Mouse (Mus musculus): ENCODE measurements at regions not wholly inside any gene's neighbourhood (a gene's known extent, or its start where the extent isn't known, plus 50 kb on each side); places are given as distances from the start of the nearest gene placed in this dataset.

DNA sequence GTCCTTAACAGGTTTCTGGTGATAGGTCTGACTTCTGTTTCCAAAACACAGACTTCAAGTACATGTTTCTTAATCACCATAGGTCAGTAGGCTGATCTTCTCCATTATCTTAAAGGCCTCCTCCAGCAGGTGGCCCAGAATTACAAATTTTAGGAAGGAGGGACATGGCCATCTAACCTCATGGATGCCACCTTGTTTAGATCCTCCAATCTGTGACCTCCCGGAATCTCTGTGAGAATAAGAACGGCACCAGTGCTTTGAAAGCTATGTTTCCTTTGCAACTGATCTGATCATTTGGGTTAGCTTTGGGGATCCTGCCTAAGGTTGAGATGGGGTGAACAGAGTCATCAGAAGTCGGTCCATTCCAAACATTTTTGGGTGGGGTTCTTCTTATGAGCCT, 209.4 kb upstream of the Btbd3 start:
- Histone ChIP-seq H3K27ac (ENCODE audit: insufficient read depth, low read length) (no peak overlapping the region), H3K36me3 (ENCODE audit: control insufficient read depth, insufficient read depth, low read length, poor library complexity, severe bottlenecking) (no peaks in the 10 kb centered on the region), H3K9me3 (replicated peaks; ENCODE audit: control insufficient read depth, insufficient read depth, low read length, poor library complexity, severe bottlenecking) (no peaks in the 10 kb centered on the region), H3K4me1 (ENCODE audit: control insufficient read depth, insufficient read depth, low read length) (no peaks in the 10 kb centered on the region), H3K4me3 (ENCODE audit: low read depth, low read length) (no peak overlapping the region), H3K27me3 (ENCODE audit: control insufficient read depth, insufficient read depth, low read length, poor library complexity, severe bottlenecking) (no peaks in the 10 kb centered on the region; the same call in 1 of the 2 replicates), H3K9ac (ENCODE audit: low read depth, poor library complexity, severe bottlenecking) (no peak overlapping the region)
- TF ChIP-seq CTCF (IDR thresholded peaks at IDR 0.05; ENCODE audit: low read depth, low read length), result no peak
- TF ChIP-seq EP300 (IDR thresholded peaks at IDR 0.05; ENCODE audit: insufficient read depth, low read depth, low read length), result no peak
- TF ChIP-seq POLR2A (IDR thresholded peaks at IDR 0.05; ENCODE audit: insufficient read depth, low read length), result no peak

DNA sequence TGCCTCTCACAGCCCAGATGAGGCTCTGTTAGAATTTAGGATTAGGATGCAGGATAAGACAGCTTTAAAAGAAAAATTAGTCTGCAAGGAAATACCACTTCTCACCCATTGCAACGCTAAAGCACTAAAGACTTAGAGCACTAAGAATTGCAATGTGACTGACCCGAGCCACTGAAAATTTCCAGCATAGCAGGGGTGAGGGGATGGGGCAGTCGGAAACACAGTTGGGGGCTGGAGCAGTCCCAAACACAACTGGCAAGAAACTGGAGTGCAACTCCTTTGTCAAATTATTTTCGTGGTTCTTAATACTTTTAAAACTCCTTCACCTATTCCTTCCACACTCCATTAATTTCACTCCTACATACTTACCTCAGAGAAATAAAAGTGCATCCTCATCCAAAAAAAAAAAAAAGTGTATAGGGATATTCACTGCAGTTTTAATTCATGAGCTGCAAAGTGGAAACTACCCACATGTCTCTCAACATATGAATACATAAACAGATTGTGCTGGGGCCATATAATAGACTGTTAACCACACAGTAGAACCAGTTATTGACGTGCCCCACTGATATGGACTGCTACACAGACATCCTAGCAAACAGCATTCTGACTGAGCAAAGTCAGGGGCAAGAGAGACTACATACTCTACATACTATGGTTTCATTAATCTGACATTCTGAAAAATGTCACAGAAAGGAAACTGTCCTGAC, 210.3 kb upstream of the Btbd3 start:
- Histone ChIP-seq H3K9me3 (replicated peaks; ENCODE audit: control insufficient read depth, insufficient read depth, low read length, poor library complexity, severe bottlenecking) (no peaks in the 10 kb centered on the region), H3K27me3 (ENCODE audit: control insufficient read depth, insufficient read depth, low read length, poor library complexity, severe bottlenecking) (no peaks in the 10 kb centered on the region; the same call in 1 of the 2 replicates), H3K36me3 (ENCODE audit: control insufficient read depth, insufficient read depth, low read length, poor library complexity, severe bottlenecking) (no peaks in the 10 kb centered on the region), H3K27ac (ENCODE audit: insufficient read depth, low read length) (no peak overlapping the region), H3K9ac (ENCODE audit: low read depth, poor library complexity, severe bottlenecking) (no peak overlapping the region), H3K4me3 (ENCODE audit: low read depth, low read length) (no peak overlapping the region), H3K4me1 (ENCODE audit: control insufficient read depth, insufficient read depth, low read length) (no peaks in the 10 kb centered on the region)
- TF ChIP-seq CTCF (IDR thresholded peaks at IDR 0.05; ENCODE audit: low read depth, low read length) (no peak), EP300 (IDR thresholded peaks at IDR 0.05; ENCODE audit: insufficient read depth, low read depth, low read length) (no peak), POLR2A (IDR thresholded peaks at IDR 0.05; ENCODE audit: insufficient read depth, low read length) (no peak)

DNA sequence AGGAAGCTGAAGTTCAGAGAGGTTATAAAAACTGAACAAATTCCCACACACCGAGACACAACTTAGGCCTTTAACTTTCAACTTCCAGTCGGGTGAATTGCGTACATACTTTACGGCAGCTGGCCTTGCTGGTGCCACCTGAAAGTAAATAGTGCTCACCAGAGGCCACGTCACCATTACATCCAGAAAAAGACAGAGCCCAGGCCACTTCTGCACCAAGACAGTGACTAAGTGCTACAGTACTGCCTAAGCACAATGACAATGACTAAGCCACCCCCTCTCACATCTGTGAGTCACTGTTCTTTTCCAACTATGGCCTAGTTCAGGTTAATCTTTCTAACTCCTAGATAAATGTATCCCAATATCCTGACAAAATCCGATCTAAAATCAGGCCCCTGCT, 215.7 kb upstream of the Btbd3 start:
- Histone ChIP-seq H3K9me3 (replicated peaks; ENCODE audit: control insufficient read depth, insufficient read depth, low read length, poor library complexity, severe bottlenecking) (peaks cover 5% of the 10 kb centered on the region), H3K27me3 (ENCODE audit: control insufficient read depth, insufficient read depth, low read length, poor library complexity, severe bottlenecking) (no peaks in the 10 kb centered on the region), H3K9ac (ENCODE audit: low read depth, poor library complexity, severe bottlenecking) (no peak overlapping the region), H3K4me3 (ENCODE audit: low read depth, low read length) (no peak overlapping the region), H3K4me1 (ENCODE audit: control insufficient read depth, insufficient read depth, low read length) (no peaks in the 10 kb centered on the region), H3K36me3 (ENCODE audit: control insufficient read depth, insufficient read depth, low read length, poor library complexity, severe bottlenecking) (no peaks in the 10 kb centered on the region), H3K27ac (ENCODE audit: insufficient read depth, low read length) (no peak overlapping the region)
- TF ChIP-seq EP300 (IDR thresholded peaks at IDR 0.05; ENCODE audit: insufficient read depth, low read depth, low read length) (no peak), POLR2A (IDR thresholded peaks at IDR 0.05; ENCODE audit: insufficient read depth, low read length) (no peak), CTCF (IDR thresholded peaks at IDR 0.05; ENCODE audit: low read depth, low read length) (no peak)

DNA sequence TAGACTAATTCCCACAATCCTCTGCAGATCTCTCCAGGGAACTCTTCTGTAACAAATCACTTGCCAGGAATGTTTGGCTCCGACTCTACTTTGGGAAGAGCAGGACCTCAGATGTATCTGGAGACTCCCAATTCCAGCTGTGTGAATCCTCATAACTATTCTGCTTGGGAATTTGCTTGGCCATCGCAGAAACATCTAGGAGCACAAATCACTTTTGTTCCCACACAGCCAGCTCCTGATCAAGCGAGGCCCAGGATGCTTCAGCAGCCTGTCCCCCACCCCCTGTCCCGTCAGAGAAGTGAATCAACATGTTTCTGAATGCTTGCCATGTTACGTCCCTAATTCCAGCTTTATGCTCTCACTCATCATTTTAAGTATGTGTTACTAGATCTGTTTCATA, 216.1 kb upstream of the Btbd3 start:
- no peak overlapping the region for H3K27ac ChIP-seq (ENCODE audit: insufficient read depth, low read length)
- H3K4me1 ChIP-seq (ENCODE audit: control insufficient read depth, insufficient read depth, low read length), result no peaks in the 10 kb centered on the region
- H3K9ac ChIP-seq (ENCODE audit: low read depth, poor library complexity, severe bottlenecking), result no peak overlapping the region
- H3K4me3 ChIP-seq (ENCODE audit: low read depth, low read length), result no peak overlapping the region
- peaks cover 5% of the 10 kb centered on the region for H3K9me3 ChIP-seq (replicated peaks; ENCODE audit: control insufficient read depth, insufficient read depth, low read length, poor library complexity, severe bottlenecking)
- no peaks in the 10 kb centered on the region for H3K36me3 ChIP-seq (ENCODE audit: control insufficient read depth, insufficient read depth, low read length, poor library complexity, severe bottlenecking)
- no peaks in the 10 kb centered on the region for H3K27me3 ChIP-seq (ENCODE audit: control insufficient read depth, insufficient read depth, low read length, poor library complexity, severe bottlenecking)
- TF ChIP-seq CTCF (IDR thresholded peaks at IDR 0.05; ENCODE audit: low read depth, low read length) (no peak), EP300 (IDR thresholded peaks at IDR 0.05; ENCODE audit: insufficient read depth, low read depth, low read length) (no peak), POLR2A (IDR thresholded peaks at IDR 0.05; ENCODE audit: insufficient read depth, low read length) (no peak)

DNA sequence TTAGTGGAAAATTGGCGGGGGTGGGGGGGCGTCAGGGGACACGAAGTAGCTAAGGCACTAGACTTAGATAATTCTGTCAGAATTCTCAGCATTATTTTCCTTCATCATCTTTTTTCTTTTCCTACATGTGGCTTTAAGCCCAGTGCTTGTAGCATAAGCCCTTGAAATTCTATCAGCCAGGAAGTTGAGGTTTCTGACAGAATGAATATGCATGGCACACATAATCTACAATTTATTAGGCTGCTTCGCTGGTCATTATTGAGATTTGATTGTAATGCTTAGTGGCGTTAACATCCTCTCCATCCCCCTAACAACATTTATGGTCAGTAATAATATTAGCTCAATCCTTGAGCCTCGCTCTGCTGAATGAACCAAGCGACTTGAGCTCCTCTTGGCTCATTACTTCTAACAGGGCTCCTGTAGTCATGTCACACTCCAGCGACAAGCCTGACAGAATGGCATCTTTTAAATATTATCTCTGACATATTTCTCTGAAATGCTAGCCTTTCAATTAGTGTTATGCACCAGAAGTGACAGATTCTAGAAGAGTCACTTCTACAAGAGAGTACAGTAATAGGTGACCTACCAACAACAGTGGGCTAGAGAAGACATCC, 222.1 kb upstream of the Btbd3 start:
- H3K27ac ChIP-seq (ENCODE audit: insufficient read depth, low read length), result no peak overlapping the region
- no peaks in the 10 kb centered on the region for H3K36me3 ChIP-seq (ENCODE audit: control insufficient read depth, insufficient read depth, low read length, poor library complexity, severe bottlenecking)

More for the DNA sequence above, 222.1 kb upstream of the Btbd3 start:
- H3K9ac ChIP-seq (ENCODE audit: low read depth, poor library complexity, severe bottlenecking), result no peak overlapping the region
- H3K4me1 ChIP-seq (ENCODE audit: control insufficient read depth, insufficient read depth, low read length), result no peaks in the 10 kb centered on the region
- TF ChIP-seq POLR2A (IDR thresholded peaks at IDR 0.05; ENCODE audit: insufficient read depth, low read length), result no peak
- no peak for TF ChIP-seq CTCF (IDR thresholded peaks at IDR 0.05; ENCODE audit: low read depth, low read length)
- TF ChIP-seq EP300 (IDR thresholded peaks at IDR 0.05; ENCODE audit: insufficient read depth, low read depth, low read length), result no peak
- H3K4me3 ChIP-seq (ENCODE audit: low read depth, low read length), result no peak overlapping the region
- peaks cover 4% of the 10 kb centered on the region; the same call in 1 of the 2 replicates for H3K9me3 ChIP-seq (replicated peaks; ENCODE audit: control insufficient read depth, insufficient read depth, low read length, poor library complexity, severe bottlenecking)
- no peaks in the 10 kb centered on the region for H3K27me3 ChIP-seq (ENCODE audit: control insufficient read depth, insufficient read depth, low read length, poor library complexity, severe bottlenecking)
